Mouse (Mus musculus) induced T-regulatory cell, adult 2 months (primary cell): Measurements from ENCODE around the gene Ttc36.

Source experiments
- DNase-seq: peaks from one replicate; pipeline ENCODE4 v3.0.0-alpha.2; 2012; ENCODE audit warnings: low read depth

The Ttc36 gene

DNA sequence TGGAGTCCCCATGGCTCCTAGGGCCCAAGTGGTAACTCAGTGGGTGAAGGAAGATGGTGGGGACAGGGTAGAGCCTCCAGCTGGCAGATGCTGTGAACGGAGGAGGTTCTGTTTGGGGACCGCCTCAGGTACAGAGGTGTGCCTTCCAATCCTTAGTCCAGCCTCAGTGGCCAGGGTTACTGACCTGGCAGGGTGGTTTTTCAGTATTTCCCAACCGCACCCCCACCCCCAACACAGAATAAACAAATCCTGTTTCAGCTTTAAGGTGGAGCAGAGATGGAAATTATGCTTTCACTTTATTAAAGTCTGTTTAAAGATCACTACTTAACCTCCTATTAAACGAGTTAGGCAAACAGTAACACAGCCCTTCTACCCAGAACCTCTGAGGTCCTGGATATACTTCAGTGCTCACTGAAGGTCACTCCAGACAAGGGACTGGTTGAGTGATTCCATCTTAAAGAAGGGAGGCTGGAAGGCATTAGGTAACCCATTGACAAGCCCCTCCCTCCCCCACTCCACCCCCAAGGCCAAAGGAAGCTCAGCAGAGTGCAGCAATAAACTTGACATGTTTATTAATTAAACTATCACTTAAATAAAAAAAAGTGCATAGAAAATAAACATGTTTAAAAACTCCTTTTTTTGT lies at the start of gene Ttc36:
Ttc36 (minus strand) TSS at position 265 of the 643 bp plus-strand sequence.
- no peak for DNase-seq

DNA sequence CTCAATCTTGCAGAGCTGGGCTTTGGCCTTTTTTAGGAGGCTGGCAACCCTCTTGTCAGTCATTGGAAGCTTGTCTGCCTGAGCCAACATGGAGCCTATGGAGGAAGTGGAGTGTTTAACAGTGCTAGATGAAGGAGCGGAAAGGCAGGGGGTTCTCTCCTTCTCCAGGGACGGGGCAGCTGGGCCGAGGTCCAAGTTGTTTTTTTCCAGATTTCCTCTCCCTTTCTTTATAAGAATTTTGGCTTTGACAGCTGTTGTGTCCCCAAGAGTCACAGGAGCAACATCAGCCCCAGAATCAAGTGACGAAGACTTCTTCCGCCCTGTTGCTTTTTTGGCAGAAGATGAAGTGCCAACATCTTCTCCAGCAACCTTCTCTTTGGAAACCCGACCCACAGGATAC lies 44.6 kb upstream of the Ttc36 start:
- no peak for DNase-seq

DNA sequence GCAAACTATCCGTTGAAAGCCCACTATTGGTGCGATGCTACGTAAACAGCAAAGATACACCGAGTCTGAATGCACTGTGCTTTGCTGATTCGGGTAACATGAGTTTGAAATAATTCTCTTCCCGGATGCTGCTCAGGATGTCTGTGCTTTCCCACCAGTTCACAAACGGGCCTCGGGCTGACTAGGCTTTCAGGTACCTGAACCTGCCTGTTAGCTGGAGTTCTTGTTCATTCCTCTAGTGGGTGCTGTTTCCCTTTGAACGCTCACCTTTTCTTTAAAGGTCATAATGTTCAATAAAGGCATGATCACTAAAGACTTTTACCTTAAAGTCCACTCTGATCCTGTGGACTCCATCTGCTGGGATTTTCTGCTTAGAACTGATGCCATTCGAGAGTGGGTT lies 38.4 kb upstream of the Ttc36 start:
- DNase-seq = peak; percentile 81

DNA sequence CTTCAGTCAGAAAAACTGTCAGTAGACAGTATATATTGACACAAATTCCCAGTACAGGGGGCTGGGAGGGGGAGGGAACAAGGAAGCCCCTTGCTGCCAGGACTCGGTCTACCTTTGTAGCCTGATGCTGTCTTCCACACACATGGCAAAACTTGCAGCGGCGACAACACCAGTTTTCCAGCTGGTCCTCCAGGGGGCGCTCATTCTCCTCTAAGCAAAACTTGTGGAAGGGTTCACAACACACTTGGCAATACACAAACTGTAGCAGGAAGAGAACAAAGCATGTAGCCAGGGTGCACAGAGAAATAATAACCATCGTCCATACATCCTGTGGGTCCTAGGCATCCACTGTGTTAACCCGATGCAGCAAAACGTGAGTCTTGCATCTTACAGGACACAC lies 33.6 kb upstream of the Ttc36 start:
- DNase-seq = peak; percentile 87

DNA sequence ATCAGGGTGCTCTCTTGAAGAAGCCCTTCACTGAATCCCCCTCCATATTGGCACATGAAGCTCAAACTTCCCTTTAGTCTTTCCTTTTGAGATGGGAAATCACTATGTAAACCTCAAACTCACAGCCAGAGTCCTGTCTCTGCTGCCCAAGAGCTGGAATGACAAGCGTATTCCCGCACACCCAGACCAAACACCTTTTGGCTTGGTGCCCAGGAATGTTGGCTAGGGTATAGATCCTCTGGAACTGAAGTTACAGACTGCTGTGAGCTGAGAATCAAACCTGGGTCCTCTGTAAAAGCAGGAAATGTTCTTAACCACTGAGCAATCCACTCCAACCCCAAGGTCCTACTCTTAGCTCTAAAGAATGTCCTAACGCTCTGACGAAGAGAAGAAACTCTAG lies 29.5 kb upstream of the Ttc36 start:
- DNase-seq = no peak

DNA sequence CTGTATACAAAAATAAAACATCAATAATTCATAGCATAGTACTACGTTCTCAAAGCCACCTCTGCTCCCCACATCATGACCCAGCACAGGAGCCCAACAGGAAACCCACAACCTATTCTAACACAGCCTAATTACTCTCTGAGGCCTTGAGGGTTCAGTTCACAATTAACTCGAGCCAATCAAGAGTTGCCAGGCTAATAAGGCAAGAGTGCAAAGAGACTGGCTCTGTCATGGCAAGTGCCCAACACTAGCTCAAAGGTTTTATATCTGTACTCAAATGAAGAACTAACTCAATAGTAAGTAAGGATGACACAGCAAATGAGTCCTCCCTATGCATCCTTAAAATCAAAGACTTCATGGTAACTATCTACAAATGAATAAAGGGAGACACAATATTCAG lies 27.6 kb upstream of the Ttc36 start:
- no peak for DNase-seq

DNA sequence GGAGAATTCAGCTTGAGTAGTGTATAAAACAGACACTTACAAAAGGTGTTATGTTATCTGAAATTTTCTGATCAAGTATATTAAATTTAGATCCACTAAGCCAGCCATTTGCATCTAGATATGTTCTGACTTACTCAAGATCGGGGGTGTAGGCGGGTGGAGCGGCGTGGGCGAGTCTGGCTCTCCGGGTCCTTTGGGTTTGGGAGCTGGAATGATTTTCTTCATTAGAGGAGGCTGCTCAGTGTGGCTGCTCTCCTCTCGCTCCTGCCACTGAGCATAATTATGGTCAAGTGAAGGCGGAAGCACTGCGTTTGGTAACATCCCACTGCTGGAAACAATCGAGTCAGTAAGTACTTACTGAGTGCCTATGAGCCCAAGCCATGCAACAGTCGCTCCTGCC lies 26.1 kb upstream of the Ttc36 start:
- no peak for DNase-seq

DNA sequence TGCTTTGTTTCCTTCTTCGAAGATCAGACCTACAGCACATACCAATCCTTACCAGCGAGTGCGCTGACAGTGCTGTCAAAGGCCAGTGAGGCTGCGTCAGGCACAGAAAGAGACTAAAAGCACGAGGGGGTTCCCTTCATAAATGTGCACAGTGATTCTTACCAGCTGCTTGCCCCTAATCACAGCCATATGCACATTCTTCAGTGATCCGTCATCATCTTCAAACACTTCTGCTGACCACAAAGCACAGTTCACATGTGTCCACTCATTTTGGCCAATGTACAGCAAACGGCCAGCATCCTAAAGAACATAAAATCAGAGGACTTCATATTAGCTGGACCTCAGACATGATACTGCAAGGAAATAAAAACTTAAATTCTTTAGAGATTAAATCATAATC lies 23.8 kb upstream of the Ttc36 start:
- DNase-seq = no peak

DNA sequence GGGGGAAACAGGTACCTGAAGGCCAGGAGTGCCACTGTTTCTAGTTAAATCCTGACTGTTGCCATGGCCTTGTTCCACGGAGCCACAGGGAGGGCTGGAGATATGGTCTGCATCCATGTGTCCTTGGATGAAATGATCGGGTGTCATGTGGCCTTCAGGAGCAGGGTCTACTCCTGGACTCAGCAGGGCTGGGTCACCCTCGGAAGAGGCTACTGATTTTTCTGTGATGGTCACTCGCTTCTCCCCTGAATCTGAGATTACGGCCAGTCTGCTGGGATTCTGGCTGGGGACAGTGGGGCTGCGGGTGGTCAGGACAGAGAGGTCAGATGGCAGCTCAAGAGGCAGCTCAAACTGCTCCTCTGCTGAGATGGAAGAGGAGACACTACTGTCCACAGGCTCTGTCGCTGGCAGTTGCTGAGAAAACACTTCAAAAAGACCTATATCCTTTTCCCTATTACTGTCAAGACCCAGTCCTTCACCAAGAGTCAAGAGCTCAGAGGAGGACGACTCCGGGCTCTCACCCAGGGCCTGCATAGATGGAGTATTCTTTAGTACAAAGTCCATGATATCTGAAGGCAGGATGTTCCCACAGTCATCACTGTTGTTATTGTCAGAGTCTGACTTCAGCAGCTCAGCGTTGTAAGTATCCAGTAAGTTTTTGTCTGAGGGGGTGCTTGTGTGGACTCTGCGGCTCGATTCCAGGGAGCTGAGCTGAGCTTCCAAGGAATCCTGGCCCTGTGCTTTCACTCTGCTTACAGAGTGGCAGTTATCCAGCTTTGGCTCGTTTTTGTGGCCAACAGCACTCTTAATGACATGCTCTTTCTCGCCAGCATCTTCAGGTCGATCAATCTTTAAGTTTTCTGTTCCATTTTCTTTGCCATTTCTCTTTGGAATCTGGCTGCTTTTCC lies 17.3 kb upstream of the Ttc36 start:
- DNase-seq = no peak

DNA sequence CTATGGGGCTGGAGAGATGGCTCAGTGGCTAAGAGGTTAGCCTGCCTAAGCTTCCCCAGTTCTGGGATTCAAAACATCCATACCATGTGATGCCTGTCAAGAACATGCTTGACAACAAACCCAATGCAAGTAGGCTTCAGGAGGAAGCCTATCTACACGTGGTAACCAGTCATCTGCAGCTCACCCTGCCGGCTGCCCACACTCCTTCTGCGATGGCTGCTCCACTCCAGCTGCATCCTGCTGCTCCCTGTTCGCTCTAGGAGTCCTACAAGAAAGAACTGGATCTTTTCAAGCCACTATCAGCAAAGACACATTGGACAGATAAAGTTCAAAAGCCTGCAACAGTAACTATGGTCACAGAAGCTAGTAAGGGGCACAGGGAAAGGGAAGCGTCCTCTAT lies 14.7 kb upstream of the Ttc36 start:
- DNase-seq = no peak

DNA sequence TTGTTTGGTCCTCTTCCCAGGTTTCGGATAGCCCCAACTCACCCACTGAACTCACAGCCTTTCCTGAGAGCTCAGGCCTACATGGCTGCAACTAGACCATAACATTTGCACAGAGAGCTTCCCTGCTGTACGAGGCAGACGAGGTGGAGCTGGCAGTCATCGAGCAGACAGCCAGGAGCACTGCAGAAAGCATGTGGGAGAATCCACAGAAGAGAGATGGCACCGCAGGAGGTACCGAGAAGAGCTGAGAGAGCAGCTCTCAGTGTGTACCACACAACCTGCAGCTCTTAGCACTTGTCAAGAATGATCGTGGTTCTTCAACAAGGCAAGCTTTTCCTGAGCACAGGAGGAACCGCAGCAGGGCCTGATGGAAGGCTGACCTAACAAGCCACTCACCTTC lies 11.3 kb upstream of the Ttc36 start:
- DNase-seq = no peak

DNA sequence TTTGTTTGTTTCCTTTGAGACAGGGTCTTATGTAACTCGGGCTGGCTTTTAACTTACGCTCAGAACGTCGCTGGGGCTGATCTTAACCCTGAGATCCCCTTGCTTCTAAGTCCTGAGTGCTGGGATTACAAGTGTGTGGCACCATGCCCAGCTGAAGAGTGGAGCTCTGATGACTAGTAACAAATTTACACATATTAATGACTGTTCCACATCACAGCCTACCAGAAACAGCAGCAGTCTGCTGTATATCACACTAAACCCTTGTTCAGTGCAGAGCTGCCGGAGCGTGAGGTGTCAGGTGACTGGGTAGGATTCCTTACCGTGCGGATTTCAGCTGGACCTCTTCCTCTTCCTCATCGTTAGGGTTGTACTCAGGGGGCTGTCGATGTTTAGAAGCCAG lies 7.4 kb upstream of the Ttc36 start:
- no peak for DNase-seq

DNA sequence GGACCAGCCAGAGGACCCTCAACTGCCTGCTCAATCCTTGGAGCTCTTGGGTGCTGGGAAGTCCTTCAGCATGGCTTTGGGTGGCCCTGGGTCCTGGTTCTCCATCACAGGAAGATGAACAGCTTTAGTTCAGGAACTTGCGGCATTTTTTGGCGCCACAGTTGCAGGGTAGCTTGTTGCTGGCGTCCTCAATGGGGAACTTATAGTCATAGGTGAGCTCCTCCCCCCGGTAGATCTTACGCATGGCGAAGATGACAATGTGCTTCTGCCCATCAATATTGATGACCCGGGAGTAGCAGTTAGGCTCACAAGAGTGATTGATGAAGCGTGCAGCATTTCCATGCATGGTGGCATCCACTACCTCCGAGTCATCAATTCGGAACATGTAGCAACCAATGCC lies 4.9 kb upstream of the Ttc36 start:
- DNase-seq = no peak

DNA sequence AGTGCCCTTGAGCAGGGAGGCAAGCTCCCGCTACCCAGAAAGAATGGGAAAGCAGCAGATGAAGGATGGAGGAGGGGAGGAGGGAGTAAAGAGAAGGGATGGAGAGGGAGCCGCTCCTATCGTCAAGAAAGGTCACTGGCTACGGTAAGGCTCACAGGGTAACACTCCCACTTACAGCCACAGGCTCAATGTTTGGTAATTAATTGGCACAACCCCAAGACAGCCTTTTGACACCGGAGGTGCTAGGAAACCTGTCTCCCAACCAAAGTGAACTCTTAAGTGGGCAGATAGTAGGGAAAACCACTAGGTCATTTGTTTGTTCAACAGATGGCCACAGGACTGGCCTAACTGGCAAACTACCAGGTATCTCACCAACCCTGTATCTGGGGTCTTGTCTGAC lies 4.3 kb upstream of the Ttc36 start:
- DNase-seq = no peak

DNA sequence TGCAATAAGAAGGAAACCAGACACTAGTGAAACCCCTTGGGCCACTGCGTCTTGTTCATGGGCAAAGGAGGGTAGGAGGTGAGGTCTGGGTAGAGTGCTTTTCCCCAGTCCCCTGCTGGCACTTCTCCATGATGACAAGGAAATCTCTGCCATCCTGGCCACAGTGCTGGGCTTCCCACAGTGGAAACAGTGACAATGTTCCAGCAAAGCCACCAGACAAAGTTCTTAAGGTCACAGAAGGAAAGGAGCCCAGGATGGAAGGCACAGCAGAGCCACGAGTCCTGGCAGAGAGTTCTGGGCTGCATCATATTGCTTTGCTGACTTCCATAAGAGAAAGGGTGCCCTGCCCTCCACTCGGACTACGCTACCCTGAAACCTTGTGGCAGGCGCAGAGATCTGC lies 2.7 kb upstream of the Ttc36 start:
- no peak for DNase-seq

DNA sequence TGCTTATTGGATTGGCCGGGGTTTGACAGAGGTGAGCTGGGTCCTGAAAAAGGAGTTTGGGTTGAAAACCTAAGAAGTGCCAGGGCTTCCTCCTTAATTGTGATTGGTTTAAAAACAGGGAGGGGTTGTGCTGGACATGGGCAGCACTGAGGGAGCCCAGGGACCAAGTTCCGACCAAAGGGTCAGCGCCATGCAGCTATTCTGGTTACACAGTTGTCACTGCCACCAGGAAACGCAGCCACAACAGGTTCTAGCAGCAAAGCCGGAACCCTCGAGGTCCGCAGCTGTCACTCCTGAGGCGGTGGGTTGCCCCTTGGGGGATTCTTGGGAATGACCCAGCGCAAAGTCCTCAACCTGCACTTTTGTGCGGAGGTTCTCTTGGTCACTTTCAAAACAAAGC lies 1.8 kb upstream of the Ttc36 start:
- no peak for DNase-seq

DNA sequence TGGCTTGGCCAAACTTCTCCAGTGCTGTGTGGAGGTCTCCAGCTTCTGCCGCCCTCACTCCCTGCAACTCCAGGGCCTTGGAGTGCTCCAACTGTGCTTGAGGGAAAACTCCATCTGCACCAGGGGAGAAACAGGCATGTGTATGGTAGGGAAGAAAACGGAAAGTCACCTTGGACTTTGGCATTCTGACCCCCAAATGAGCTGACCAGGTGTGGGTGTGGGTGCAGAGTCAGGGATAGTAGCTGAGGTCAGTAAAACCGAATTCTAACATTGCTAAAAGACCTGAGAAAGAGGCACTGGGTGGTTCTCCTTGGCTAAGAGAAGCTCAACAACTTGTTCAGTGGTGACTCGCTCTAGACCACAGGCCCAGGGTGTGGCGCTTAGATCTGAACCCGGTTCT lies 1.2 kb downstream of the Ttc36 start:
- DNase-seq = no peak

DNA sequence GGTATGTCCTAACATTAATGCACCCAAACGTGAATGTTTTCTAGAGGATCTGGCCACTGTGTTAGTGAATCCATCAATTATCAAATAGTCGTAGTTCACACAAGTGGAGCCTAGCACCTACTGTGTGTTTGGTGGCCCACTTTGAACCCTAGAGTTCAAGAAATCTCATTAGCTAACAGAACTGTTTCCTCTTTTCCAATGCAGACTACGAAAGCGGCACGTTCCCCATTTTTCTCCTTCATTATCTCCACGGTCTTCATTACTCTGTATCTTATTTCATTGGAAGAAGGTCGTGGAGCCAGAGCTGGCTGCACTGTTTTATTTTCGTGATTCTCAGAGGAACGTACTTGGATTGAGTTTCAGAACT lies 2.9 kb downstream of the Ttc36 start:
- no peak for DNase-seq

DNA sequence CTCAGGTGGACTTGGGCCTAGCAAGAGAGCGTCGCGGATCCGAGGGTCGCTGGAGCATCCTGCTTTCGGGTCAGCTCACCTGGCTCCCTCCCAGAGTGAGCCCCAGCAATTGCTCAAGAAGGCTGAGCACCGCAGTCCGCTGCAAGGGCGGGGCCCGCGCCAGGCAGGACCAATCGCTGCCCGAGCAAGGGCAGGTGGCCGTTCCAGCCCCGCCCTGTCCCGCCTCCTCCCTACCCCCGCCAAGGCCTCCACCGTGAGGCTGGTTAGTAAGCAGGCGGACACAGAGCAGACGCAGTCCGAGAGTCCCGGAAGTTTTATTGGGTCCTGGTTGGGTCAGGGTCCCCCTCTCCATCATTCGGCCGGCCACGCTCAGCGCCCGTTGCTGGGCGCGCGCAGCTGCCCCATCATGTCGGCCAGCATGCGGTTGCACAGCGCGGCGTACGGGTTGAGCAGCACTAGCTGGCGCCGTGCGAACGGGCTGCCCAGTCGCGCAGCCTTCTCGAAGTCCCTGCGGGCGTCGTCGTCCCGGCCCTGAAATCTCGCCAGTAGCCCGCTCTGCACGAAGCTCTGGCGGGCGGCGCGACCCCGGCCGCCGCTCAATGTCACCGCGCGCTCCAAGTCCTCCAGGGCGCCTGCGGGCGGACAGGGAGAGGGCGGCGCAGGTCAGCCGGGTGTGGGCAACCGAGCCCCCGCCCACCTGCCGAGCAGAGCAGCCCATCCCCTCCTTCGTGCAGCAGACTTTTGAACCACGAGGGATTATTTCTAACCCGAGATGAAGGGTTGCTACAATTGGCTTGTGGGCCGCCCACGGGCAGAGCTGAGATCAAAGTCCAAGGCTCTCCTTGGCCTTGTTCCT lies 3.5 kb downstream of the Ttc36 start, which contains the start of gene Tmem25:
Tmem25 (minus strand) TSS at position 206 of the 856 bp plus-strand sequence.
- peak; percentile 84 for DNase-seq

DNA sequence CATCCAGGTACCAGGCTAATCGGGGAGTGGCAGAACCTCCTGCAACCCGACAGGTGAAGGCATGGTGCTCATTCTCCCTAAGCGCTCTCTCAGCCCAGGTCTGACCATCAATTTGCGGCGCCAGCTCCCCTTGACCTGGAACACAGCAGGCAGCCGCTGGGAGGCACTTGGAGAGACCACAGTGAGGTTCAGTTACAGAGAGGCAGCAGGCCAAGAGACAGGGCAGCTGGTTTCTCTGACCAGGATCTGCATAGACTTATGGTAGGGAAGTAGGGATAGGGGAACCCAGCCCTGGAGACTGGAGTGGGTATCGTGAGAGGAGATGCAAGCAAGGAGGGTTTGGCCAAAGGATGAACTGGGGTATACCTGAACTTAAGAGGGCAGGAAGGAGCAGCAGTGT lies 4.6 kb downstream of the Ttc36 start:
- no peak for DNase-seq

DNA sequence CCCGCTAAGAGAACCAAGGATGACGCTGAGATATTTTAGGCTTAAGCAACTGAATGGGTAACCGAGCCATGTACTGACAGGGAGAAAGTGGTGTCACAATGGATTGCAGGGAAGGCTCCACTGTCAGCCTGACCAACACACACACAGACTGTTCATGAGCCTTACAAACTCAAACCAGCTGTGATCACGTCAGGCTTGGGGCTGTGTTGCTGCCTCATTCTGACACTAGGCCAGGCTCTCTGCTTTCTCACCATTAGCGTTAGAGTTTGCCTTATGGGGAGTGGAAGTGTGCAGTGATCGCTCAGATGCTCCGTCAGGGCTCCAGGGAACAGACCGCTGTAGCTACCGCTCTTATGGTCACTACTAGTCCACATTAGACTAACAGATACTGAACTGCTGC lies 10.0 kb downstream of the Ttc36 start:
- no peak for DNase-seq

DNA sequence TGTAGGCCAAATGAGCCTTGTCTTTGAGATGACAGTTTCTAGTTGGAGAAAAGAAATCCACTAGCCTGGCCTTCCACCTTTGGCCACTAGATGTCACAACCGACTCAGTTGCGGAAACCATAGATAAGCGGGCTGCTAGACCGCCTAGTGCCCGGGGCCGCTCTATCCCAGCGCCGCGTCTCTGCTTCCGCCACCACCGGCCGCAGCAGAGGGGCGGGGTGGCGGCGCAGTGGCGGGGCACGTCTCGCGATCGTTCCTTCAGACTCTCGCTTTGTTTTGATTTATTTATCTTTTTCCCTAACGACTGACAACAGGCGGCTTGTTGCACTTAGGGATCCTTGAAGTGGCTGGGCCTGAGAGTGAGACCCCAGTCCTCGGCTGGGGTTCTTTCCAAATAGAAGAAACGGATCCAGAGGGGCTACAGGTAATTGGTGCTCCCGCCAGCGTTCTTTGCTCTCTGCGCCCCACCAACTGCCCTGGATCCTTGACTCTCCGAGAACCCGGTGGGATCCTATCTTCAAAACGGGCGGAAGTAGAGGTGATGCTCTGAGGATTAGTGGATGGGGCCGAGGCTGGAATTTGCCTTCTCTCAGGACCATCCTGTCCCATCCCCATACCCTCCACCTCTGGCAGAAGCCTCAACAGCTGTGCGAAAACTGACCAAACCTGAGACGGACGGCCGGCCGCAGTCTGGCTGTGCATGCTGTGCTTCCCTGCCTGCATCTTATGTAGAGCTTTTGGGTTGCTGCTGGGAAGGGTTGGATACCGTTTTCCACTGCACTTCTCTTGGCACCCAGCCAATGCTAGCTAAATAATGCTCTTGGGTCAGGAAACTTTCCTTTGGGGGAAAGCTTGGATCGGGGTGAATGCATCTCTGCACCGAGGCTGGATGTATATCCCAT lies 29.9 kb downstream of the Ttc36 start:
- peak; percentile 98 for DNase-seq
